ENCODE assay signal across 8 mouse cellular contexts in the genomic region with DNA sequence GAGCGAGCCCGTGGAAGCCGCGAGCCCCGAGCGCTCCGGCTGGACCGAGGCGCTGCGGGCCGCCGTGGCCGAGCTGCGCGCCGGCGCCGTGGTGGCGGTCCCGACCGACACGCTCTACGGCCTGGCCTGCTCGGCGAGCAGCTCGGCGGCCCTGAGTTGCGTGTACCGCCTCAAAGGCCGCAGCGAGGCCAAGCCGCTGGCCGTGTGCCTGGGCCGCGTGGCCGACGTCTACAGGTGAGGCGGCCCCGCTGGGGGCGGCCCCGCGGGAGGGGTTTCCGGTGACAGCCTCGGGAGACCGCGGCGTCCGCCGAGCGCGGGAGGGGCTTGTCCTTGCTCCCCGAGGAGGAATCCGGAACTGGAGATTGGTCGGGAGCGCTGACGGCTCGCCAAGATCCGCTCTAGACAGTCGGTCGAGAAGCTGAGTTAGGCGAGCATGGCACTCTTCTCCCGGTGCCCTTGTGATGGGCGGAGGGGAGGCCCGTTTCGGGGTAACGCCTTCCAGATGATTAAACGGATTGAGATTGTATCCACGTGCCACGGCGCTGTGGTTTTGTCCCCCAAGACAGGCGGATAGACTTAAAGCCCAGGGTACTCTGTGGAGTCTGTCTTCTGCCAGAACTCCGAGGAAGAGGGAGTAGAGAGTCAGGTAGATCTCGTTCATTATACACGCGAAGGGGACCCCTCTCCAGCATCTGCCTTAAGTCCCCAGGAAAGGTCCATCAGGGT. TPM values are rescaled to one million over a fixed set of nuclear protein-coding genes. Genes with fewer than 3 reads are reported as not detected.
DNase-seq lines count a peak whose midpoint lies in the region; ATAC-seq and TF ChIP-seq lines count a peak whose summit lies in the region.

A gene (minus strand): TSS at position 264 of the 726 bp plus-strand sequence.

- H3K4me1 ChIP-seq in hindbrain, embryonic 16.5 days (ENCODE audit: control insufficient read depth, insufficient read depth, low read depth, low read length): peaks cover 26% of the 10 kb centered on the region

- peaks cover 10% of the 10 kb centered on the region for H3K36me3 ChIP-seq in hindbrain, embryonic 16.5 days (ENCODE audit: control insufficient read depth, insufficient read depth, low read length)
- peaks cover 28% of the 10 kb centered on the region for H3K36me3 ChIP-seq in macrophage (ENCODE audit: inconsistent target)

- under 1% methylated on average over 72 of the region's 75 CpGs for WGBS in hindbrain, embryonic 16.5 days
- WGBS in macrophage (ENCODE audit: missing documents): 1% methylated on average over 68 of the region's 75 CpGs

- peak within 1 kb of the TSS; percentile 92 for H3K9ac ChIP-seq in hindbrain, embryonic 16.5 days (ENCODE audit: low read depth, low read length)

- peak within 1 kb of the TSS; percentile 93 for H3K4me3 ChIP-seq in hindbrain, embryonic 16.5 days (ENCODE audit: low read length)
- peak within 1 kb of the TSS; percentile 72 for H3K4me3 ChIP-seq in left cerebral cortex, adult 2 months
- H3K4me3 ChIP-seq in macrophage (ENCODE audit: inconsistent target): peak within 1 kb of the TSS; percentile 76

- peak within 1 kb of the TSS; percentile 97 for H3K27ac ChIP-seq in hindbrain, embryonic 16.5 days (ENCODE audit: low read depth, low read length)
- peak within 1 kb of the TSS; percentile 99 for H3K27ac ChIP-seq in left cerebral cortex, adult 2 months
- H3K27ac ChIP-seq in macrophage: peak within 1 kb of the TSS; percentile 37

- H3K4me2 ChIP-seq in hindbrain, embryonic 16.5 days (ENCODE audit: low read length): peak within 1 kb of the TSS; percentile 91

- peaks cover 34% of the 10 kb centered on the region for H3K79me2 ChIP-seq in macrophage (ENCODE audit: inconsistent target)

- intact Hi-C loops in left cerebral cortex, adult 2 months (cut with DNase I): loop anchor here (1.0 kb wide), 1 partner anchor 11 kb away; a partner anchor contains a TSS

- peak; percentile 72 for ATAC-seq in activated CD4-positive, CD25-positive, alpha-beta regulatory T cell, adult 4 months
- ATAC-seq in hindbrain, embryonic 16.5 days: peak; percentile 53

- TF ChIP-seq CTCF in left cerebral cortex, adult 2 months (IDR thresholded peaks at IDR 0.05): no peak

- H3K9me3 ChIP-seq in hindbrain, embryonic 16.5 days (ENCODE audit: control insufficient read depth, low read length): no peaks in the 10 kb centered on the region

- peak; percentile 49 to 55 for DNase-seq in cerebellum, postnatal 4 days (ENCODE audit: low spot score in 2 of 2)
- peak; percentile 25 to 47 for DNase-seq in gastrocnemius, adult 8-10 months (ENCODE audit: low spot score in 2 of 2)
- peak; percentile 74 to 81 for DNase-seq in left cerebral cortex, adult 2 months (ENCODE audit: extremely low spot score in 1 of 2, low spot score in 2 of 2)
- DNase-seq in right cerebral cortex, adult 18-20 months: peak; percentile 79
- DNase-seq in urinary bladder, adult 2 months (ENCODE audit: low spot score): peak; percentile 69

- H3K27me3 ChIP-seq in hindbrain, embryonic 16.5 days (replicated peaks; ENCODE audit: control insufficient read depth, insufficient read depth, low read length): no peaks in the 10 kb centered on the region

RNA-seq across cellular contexts. Expression of the gene that starts here (rescaled TPM):
- polyA plus RNA-seq in activated CD4-positive, CD25-positive, alpha-beta regulatory T cell, adult 4 months (2017; shearing (Covaris generic)): 1 to 10 TPM; 3.9 to 8.0 TPM
- total RNA-seq in gastrocnemius, adult 8-10 months (2022): 10 to 100 TPM; 23.7 to 31.3 (median 25.2) TPM
- 92.7 and 102 TPM in 2 replicates for polyA plus RNA-seq in hindbrain, embryonic 16.5 days (2015; fragmentation: Nextera tagmentation; extraction: Ambion mirVana)
- 10 to 100 TPM; 66.6 to 74.8 TPM for total RNA-seq in left cerebral cortex, adult 2 months (2021)
- 10 to 100 TPM in 2 of 26 experiments, 1 to 10 TPM in 23, not detected in 1; 1.4 to 13.2 (median 3.2) TPM for total RNA-seq in macrophage (2018; cell fraction: chromatin; rRNA removed)
- 10 to 100 TPM in 21 of 26 experiments, 1 to 10 TPM in 5; 7.3 to 16.0 (median 12.1) TPM for total RNA-seq in macrophage (2018; cell fraction: cytosol; rRNA removed)
- 1 to 10 TPM; 1.8 to 9.8 (median 4.8) TPM for total RNA-seq in macrophage (2018; cell fraction: nucleus; rRNA removed)
- 2.6 to 13.3 TPM (median 13.0 TPM) in 3 replicates for polyA plus RNA-seq in macrophage (2018)
- polyA plus RNA-seq in urinary bladder, adult 2 months (2012; rRNA removed): 32.4 and 37.5 TPM in 2 replicates

Comparison
In these comparisons a context has a peak if more than half of its experiments do, and no peak if none do; other contexts are left out.
1. Peak in every context shown above with its lines: DNase-seq, ATAC-seq, H3K4me3 ChIP-seq and H3K27ac ChIP-seq.
2. H3K27ac ChIP-seq: peak in every context shown above with its lines; median percentile 99 in left cerebral cortex, adult 2 months; 97 in hindbrain, embryonic 16.5 days; 37 in macrophage.